Mouse (Mus musculus): ENCODE results near the gene Apip.

GRCm38 (mm10) chr2:103058266-103058665, 15.2 kb upstream of the Apip start:
- TF ChIP-seq POLR2A (IDR thresholded peaks at IDR 0.05; ENCODE audit: low read depth, low read length) (no peak), CTCF (IDR thresholded peaks at IDR 0.05; ENCODE audit: extremely low read depth, insufficient read length, insufficient replicate concordance, low read depth, low read length) (no peak)

All from small intestine, adult 2 months (tissue).